In the genomic region with DNA sequence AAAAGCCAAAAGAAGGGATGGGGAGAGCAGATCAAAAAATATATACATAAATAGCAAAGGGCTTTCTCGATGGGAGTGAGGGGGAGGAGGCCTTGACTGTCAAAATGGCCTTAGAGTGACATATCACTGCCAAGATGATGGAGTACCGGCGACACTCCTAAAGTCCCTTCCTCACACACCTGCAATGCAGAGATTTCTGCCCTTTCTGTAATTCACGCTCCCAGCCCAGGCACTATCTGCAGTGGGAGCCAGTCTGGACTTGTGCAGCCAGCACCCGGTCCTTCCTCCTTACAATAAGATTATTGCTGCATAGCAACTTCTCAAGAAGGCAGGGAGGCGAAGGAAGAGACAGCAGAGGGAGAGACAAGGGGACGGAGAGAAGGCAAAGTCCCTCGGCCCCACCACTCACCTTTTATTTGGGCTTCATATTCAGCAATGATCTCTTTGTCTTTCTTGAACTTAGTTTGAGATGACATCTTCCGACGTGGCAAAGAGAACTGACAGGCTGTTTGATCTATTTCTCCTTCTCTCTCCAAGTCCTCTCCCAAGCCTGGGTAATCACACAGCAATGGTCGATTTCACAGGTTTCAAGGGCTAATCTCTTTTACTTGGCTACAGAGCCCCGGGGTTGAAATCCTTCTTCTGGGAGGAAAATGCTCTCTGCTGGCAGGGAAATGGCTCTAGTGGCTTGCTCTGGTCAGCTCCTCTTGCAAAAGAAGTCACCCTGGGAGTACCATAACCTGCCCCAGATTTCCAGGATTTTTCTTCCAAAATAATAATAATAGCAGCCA, we compare ENCODE assay signal across 8 mouse cellular contexts. TPM values are rescaled to one million over a fixed set of nuclear protein-coding genes. Genes with fewer than 3 reads are reported as not detected.
A peak's percentile ranks its signal among the peaks of the same experiment; 100 is the strongest.
DNase-seq lines count a peak whose midpoint lies in the region; ATAC-seq and TF ChIP-seq lines count a peak whose summit lies in the region.

No protein-coding gene starts in this region.

- no peaks in the 10 kb centered on the region for H3K36me3 ChIP-seq in kidney, adult 2 months (ENCODE audit: control insufficient read depth, insufficient read depth, low read length)
- H3K36me3 ChIP-seq in MEL (ENCODE audit: control insufficient read depth in 1 of 2, insufficient read depth in 2 of 2, low read length in 2 of 2), result peaks cover 0 to 2% of the 10 kb centered on the region in 2 experiments; a peak in 2 of 4 replicates
- no peaks in the 10 kb centered on the region for H3K36me3 ChIP-seq in liver, postnatal 0 days (replicated peaks; ENCODE audit: insufficient read depth, low read length)

- TF ChIP-seq CTCF in kidney, adult 2 months (conservative IDR thresholded peaks at IDR 0.05; ENCODE audit: insufficient read depth, insufficient read length, low read depth, low read length), result no peak
- no peak for TF ChIP-seq CTCF in MEL (IDR thresholded peaks at IDR 0.05 in 2 of 3, conservative IDR thresholded peaks at IDR 0.05 in 1 of 3; ENCODE audit: control insufficient read depth in 1 of 3, insufficient read depth in 1 of 3, low read depth in 2 of 3, low read length in 3 of 3, poor library complexity in 1 of 3, severe bottlenecking in 1 of 3)
- TF ChIP-seq CTCF in liver, postnatal 0 days (IDR thresholded peaks at IDR 0.05; ENCODE audit: low read depth), result no peak

- H3K9ac ChIP-seq in MEL (ENCODE audit: control insufficient read depth, low read depth, low read length, poor library complexity, severe bottlenecking), result peak overlapping the region; percentile 63
- no peak overlapping the region for H3K9ac ChIP-seq in liver, postnatal 0 days (replicated peaks)

- TF ChIP-seq POLR2A in kidney, adult 2 months (IDR thresholded peaks at IDR 0.05; ENCODE audit: low read depth, low read length), result no peak
- no peak for TF ChIP-seq POLR2A in MEL (IDR thresholded peaks at IDR 0.05; ENCODE audit: control insufficient read depth in 1 of 2, insufficient read depth in 1 of 2, low read depth in 1 of 2, low read length in 2 of 2, poor library complexity in 1 of 2)

- no peak for TF ChIP-seq RAD21 in MEL (IDR thresholded peaks at IDR 0.05; ENCODE audit: low read depth, low read length)

- peak overlapping the region; percentile 80 for H3K4me2 ChIP-seq in liver, postnatal 0 days (ENCODE audit: low read depth, low read length)

- no peaks in the 10 kb centered on the region for H3K9me3 ChIP-seq in MEL (replicated peaks; ENCODE audit: insufficient read depth, low read length)
- H3K9me3 ChIP-seq in liver, postnatal 0 days (ENCODE audit: low read length), result no peaks in the 10 kb centered on the region

- H3K4me3 ChIP-seq in kidney, adult 2 months (ENCODE audit: insufficient read depth, low read depth, low read length), result peak overlapping the region; percentile 56
- peak overlapping the region; percentile 74 to 87 for H3K4me3 ChIP-seq in MEL (ENCODE audit: control insufficient read depth in 1 of 2, insufficient read depth in 1 of 2, low read depth in 2 of 2, low read length in 2 of 2)
- H3K4me3 ChIP-seq in liver, postnatal 0 days (ENCODE audit: low read depth, low read length), result peak overlapping the region; percentile 53

- peak; percentile 31 for DNase-seq in kidney, adult 2 months
- DNase-seq in kidney, postnatal 14 days, result no peak
- DNase-seq in MEL (ENCODE audit: low read depth, low spot score), result peak; percentile 31
- peak; percentile 34 to 54 for DNase-seq in cerebellum, postnatal 36 days
- DNase-seq in heart, postnatal 36 days, result peak; percentile 6 to 31
- no peak for DNase-seq in liver, postnatal 0 days
- no peak for DNase-seq in thymus, adult 18-20 months
- DNase-seq in spleen, postnatal 14 days (ENCODE audit: low spot score in 2 of 2), result no peak

- intact Hi-C loops in heart, postnatal 36 days (cut with DNase I), result loop anchor here (5.0 kb wide), 1 partner anchor 104 kb away; no protein-coding TSS in a partner anchor

- H3K27me3 ChIP-seq in kidney, adult 2 months (replicated peaks; ENCODE audit: control insufficient read depth, insufficient read depth, low read length), result no peaks in the 10 kb centered on the region
- H3K27me3 ChIP-seq in MEL (ENCODE audit: control insufficient read depth in 1 of 2, insufficient read depth in 2 of 2, low read length in 2 of 2), result no peaks in the 10 kb centered on the region
- H3K27me3 ChIP-seq in liver, postnatal 0 days (ENCODE audit: insufficient read depth, low read length), result no peaks in the 10 kb centered on the region

- no peak overlapping the region; the same call in 1 of the 2 replicates for H3K27ac ChIP-seq in kidney, adult 2 months (ENCODE audit: insufficient read depth, low read depth, low read length)
- H3K27ac ChIP-seq in MEL (ENCODE audit: control insufficient read depth, low read depth, low read length), result no peak overlapping the region
- no peak overlapping the region for H3K27ac ChIP-seq in liver, postnatal 0 days (ENCODE audit: low read depth)

- H3K79me2 ChIP-seq in MEL (ENCODE audit: control insufficient read depth, insufficient read depth, low read length, poor library complexity), result no peaks in the 10 kb centered on the region

- WGBS in kidney, adult 2 months, result 15% methylated on average over 12 of the region's 12 CpGs
- 12% methylated on average over 12 of the region's 12 CpGs for WGBS in liver, postnatal 0 days (ENCODE audit: insufficient replicate concordance)

- ATAC-seq in liver, postnatal 0 days, result no peak

- H3K4me1 ChIP-seq in kidney, adult 2 months (ENCODE audit: control insufficient read depth, insufficient read depth, low read length), result peaks cover 6% of the 10 kb centered on the region
- peaks cover 0 to 4% of the 10 kb centered on the region in 2 experiments; a peak in 1 of 4 replicates for H3K4me1 ChIP-seq in MEL (ENCODE audit: control insufficient read depth in 1 of 2, insufficient read depth in 2 of 2, low read length in 2 of 2)
- H3K4me1 ChIP-seq in liver, postnatal 0 days (ENCODE audit: insufficient read depth), result peaks cover 7% of the 10 kb centered on the region

- TF ChIP-seq EP300 in MEL (IDR thresholded peaks at IDR 0.05; ENCODE audit: low read depth in 1 of 2, low read length in 2 of 2), result no peak
- no peak for TF ChIP-seq EP300 in liver, postnatal 0 days (IDR thresholded peaks at IDR 0.05; ENCODE audit: low read depth)

TF ChIP-seq in MEL, 35 proteins besides CTCF, POLR2A, EP300 and RAD21:
- no peak for TF ChIP-seq E2F4 (IDR thresholded peaks at IDR 0.05; ENCODE audit: borderline replicate concordance, low read depth, low read length)
- no peak for TF ChIP-seq GATA1 (IDR thresholded peaks at IDR 0.05; ENCODE audit: low read depth, low read length)

RNA-seq across cellular contexts. Expression of gene Srgap3, which starts 0.8 kb away (rescaled TPM):
- polyA plus RNA-seq in kidney, adult 2 months (2012; rRNA removed), result 5.5 and 5.8 TPM in 2 replicates
- 0.31 and 0.42 TPM in 2 replicates for total RNA-seq in MEL (2012; rRNA removed)
- under 1 TPM in 1 of 2 experiments, not detected in 1; 0.75 TPM for polyA plus RNA-seq in MEL (2012; ENCODE audit: insufficient read depth in 1 of 2, insufficient read length in 2 of 2, low read depth in 1 of 2, low replicate concordance in 2 of 2, missing spikeins in 1 of 2)
- 1 to 10 TPM in 1 of 2 experiments, under 1 TPM in 1; 0.81 to 1.0 TPM for total RNA-seq in heart, postnatal 36 days (2021)
- polyA plus RNA-seq in liver, postnatal 0 days (2015; fragmentation: Nextera tagmentation; extraction: Ambion mirVana), result 0.13 and 0.26 TPM in 2 replicates

Comparison
In these comparisons a context has a peak if more than half of its experiments do, and no peak if none do; other contexts are left out.
1. DNase-seq: peak in kidney, adult 2 months (single experiment), MEL (single experiment), cerebellum, postnatal 36 days (2 of 2) and heart, postnatal 36 days (2 of 2); none in kidney, postnatal 14 days (single experiment), liver, postnatal 0 days (single experiment), thymus, adult 18-20 months (0 of 2) and spleen, postnatal 14 days (0 of 2).
2. Peak in every context shown above with its lines, with median percentiles within 50 percentile points of each other: H3K4me3 ChIP-seq.